Mouse (Mus musculus) forebrain, embryonic 14.5 days (tissue): ENCODE measurements at regions not wholly inside any gene's neighbourhood (a gene's known extent, or its start where the extent isn't known, plus 50 kb on each side); places are given as distances from the start of the nearest gene placed in this dataset.
A peak's percentile ranks its signal among the peaks of the same experiment; 100 is the strongest.

Experiments
- ATAC-seq: fragments of 200-750 bp; cut with Nextera tagmentation; 2 replicates; pipeline ENCODE4 v1.8.0; 2017; ENCODE audit warnings: mild to moderate bottlenecking, moderate library complexity
- DNase-seq: peaks from one replicate; pipeline ENCODE4 v3.0.0-alpha.2; 2015; ENCODE audit warnings: low spot score
- H3K27ac ChIP-seq: fragments of 300-500 bp; sonication (generic); 2 replicates; pipeline ENCODE4 v1.5.1; 2014; ENCODE audit warnings: low read depth, mild to moderate bottlenecking, control low read depth, low read length, moderate library complexity
- H3K27me3 ChIP-seq: fragments of 300-500 bp; sonication (generic); replicated peaks from 2 replicates; pipeline ENCODE4 v1.6.1; 2014; ENCODE audit warnings: low read length, control low read depth, mixed read lengths; ENCODE audit not compliant: control insufficient read depth, insufficient read depth
- H3K36me3 ChIP-seq: fragments of 300-500 bp; sonication (generic); 2 replicates; pipeline ENCODE4 v1.6.1; 2014; ENCODE audit warnings: low read length, control low read depth; ENCODE audit not compliant: control insufficient read depth, insufficient read depth
- H3K4me1 ChIP-seq: fragments of 300-500 bp; sonication (generic); 2 replicates; pipeline ENCODE4 v1.6.1; 2014; ENCODE audit warnings: antibody characterized with exemption, low read length, control low read depth; ENCODE audit not compliant: control insufficient read depth, insufficient read depth
- H3K4me2 ChIP-seq: fragments of 300-500 bp; sonication (generic); 2 replicates; pipeline ENCODE4 v1.6.1; 2014; ENCODE audit warnings: mild to moderate bottlenecking, control low read depth, low read length
- H3K4me3 ChIP-seq: fragments of 300-500 bp; sonication (generic); 2 replicates; pipeline ENCODE4 v1.5.1; 2014; ENCODE audit warnings: low read depth, low read length, control low read depth
- H3K9ac ChIP-seq: fragments of 300-500 bp; sonication (generic); 2 replicates; pipeline ENCODE4 v1.6.1; 2014; ENCODE audit warnings: mild to moderate bottlenecking, low read length, control low read depth, moderate library complexity
- H3K9me3 ChIP-seq: fragments of 300-500 bp; sonication (generic); replicated peaks from 2 replicates; pipeline ENCODE4 v1.6.1; 2016; ENCODE audit warnings: low read length, control low read depth, mixed read lengths; ENCODE audit not compliant: control insufficient read depth
- WGBS: fragments of 180-500 bp; shearing (Covaris S2); extraction: QIAGEN DNeasy Blood & Tissue Kit; methylation state at CpG from one replicate; pipeline ENCODE4 v1.1.7; 2014; 5-methylcytosine and 5-hydroxymethylcytosine counted together

DNA sequence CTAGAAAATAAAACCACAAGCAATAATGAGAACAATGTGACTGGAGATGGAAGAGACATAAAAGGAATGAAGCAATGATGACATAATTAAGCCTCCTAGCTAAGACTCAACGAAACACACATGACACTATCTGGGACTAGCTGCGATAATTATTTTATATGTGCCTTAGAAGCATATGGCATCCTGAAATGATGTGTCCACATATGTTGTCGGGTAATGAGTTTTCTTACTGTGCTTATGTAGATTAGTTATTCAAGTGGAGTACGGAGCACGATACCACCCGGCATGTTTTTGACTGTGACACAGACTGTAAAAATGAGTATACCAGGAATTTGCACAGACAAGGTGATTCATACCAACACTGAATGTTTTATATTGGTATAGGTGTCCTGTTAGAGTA, 781.7 kb upstream of the Cdh12 start:
- Histone ChIP-seq H3K4me3 (no peak overlapping the region), H3K27me3 (no peaks in the 10 kb centered on the region), H3K9ac (no peak overlapping the region), H3K4me2 (no peak overlapping the region), H3K4me1 (no peaks in the 10 kb centered on the region), H3K27ac (no peak overlapping the region), H3K36me3 (no peaks in the 10 kb centered on the region), H3K9me3 (no peaks in the 10 kb centered on the region)
- WGBS = 72% methylated on average over 6 of the region's 6 CpGs
- ATAC-seq (peak; percentile 91), DNase-seq (peak; percentile 68)

DNA sequence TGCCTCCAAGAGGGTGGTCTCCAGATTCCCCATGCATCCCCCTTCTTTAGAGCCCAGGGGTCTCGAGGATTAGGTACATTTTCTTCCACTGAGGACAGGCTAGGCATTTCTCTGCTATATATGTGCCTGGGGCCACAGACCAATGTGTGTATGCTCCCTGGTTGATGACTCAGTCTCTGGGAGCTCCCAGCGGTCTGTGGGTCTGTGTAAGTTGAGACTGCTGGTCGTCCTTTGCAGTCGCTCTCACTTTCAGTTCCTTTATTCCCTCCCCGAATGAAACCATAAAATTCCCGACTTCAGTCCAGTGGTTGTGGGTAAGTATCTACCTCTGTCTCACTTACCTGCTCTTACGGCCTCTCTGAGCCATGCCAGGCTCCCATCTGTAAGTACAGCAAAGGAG, 773.5 kb upstream of the Cdh12 start:
- Histone ChIP-seq H3K9ac (no peak overlapping the region), H3K4me3 (no peak overlapping the region), H3K27ac (no peak overlapping the region), H3K36me3 (no peaks in the 10 kb centered on the region), H3K4me1 (no peaks in the 10 kb centered on the region), H3K4me2 (no peak overlapping the region), H3K9me3 (no peaks in the 10 kb centered on the region), H3K27me3 (no peaks in the 10 kb centered on the region)
- 76% methylated on average over 7 of the region's 7 CpGs for WGBS
- no peak for ATAC-seq
- DNase-seq = no peak

DNA sequence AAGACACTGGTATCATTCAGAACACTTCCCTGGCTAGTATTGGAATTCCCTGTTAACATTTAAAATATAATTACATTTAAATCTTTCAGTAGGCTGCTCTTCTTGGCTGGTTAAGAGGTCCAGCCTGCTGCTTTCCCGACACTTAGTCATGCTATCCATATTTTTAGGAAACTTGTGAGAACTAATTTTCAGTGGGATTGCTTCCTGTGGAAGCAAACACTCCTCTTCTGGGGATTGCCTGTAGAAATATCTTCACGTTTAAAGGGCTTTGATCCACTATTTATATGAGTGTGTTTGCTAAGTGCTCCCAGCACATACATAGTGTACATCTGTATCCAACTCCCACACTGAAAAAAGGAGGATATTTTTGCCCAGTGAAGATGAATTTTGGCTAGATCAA, 761.8 kb upstream of the Cdh12 start:
- ATAC-seq (no peak), DNase-seq (no peak)
- Histone ChIP-seq H3K27me3 (no peaks in the 10 kb centered on the region), H3K36me3 (no peaks in the 10 kb centered on the region), H3K4me3 (no peak overlapping the region), H3K9me3 (no peaks in the 10 kb centered on the region), H3K4me1 (no peaks in the 10 kb centered on the region), H3K27ac (no peak overlapping the region), H3K9ac (no peak overlapping the region), H3K4me2 (no peak overlapping the region)
- 77% methylated on average over 2 of the region's 2 CpGs for WGBS

DNA sequence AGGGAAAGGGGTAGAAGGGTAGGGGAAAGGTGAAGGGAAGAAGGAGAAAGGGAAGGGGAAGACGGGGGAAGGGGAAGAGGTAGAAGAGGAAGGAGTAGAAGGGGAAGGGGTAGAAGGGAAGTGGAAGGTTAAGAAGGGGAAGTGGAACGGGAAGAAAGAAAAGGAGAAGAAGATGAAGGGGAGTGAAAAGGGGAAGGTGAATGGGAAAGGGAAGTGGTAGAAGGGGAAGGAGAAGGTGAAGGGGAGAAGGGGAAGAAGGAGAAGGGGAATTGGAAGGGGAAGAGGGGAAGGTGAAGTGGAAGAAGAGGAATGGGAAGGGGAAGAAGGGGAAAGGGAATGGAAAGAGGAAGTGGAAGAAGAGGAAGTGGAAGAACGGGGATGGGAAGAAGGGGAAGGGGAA, 737.3 kb upstream of the Cdh12 start:
- Histone ChIP-seq H3K9me3 (no peaks in the 10 kb centered on the region), H3K4me2 (no peak overlapping the region), H3K4me1 (no peaks in the 10 kb centered on the region), H3K27me3 (no peaks in the 10 kb centered on the region), H3K27ac (no peak overlapping the region), H3K4me3 (no peak overlapping the region), H3K36me3 (no peaks in the 10 kb centered on the region), H3K9ac (no peak overlapping the region)
- WGBS = 84% methylated on average over 3 of the region's 3 CpGs
- DNase-seq = no peak
- no peak for ATAC-seq
